Mouse (Mus musculus): ENCODE data around the gene Adamts12.

GRCm38 (mm10) chr15:11097967-11098702 lies 33.5 kb downstream of the Adamts12 start:
- TF ChIP-seq CTCF (IDR thresholded peaks at IDR 0.05; ENCODE audit: extremely low read depth, insufficient read depth, insufficient read length, insufficient replicate concordance) (no peak), POLR2A (IDR thresholded peaks at IDR 0.05; ENCODE audit: low read depth, low read length) (no peak)

All from spleen, adult 2 months (tissue).